Mouse (Mus musculus): ENCODE measurements at regions not wholly inside any gene's neighbourhood (a gene's known extent, or its start where the extent isn't known, plus 50 kb on each side); places are given as distances from the start of the nearest gene placed in this dataset.

DNA sequence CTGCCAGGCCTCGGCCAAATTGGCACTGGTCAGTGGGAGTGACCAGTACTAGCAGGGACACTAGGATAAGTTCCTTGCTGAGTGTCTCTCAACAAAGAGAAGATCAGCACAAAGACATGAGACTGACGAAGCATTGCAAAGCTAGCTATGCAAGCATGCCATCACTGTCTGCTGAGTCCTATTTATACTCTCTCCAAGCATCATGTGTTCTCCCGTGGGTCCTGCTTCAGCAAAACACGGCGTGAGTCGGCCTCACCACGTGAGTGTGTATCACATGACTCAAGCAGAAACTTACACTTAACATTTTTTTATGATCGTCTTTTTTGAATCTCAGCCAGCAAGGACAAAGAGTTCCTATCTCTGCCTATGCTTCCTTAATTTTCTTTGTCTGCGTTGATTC is 67.7 kb upstream of the Igfbp5 start:
- Histone ChIP-seq H3K27me3 (replicated peaks) (no peaks in the 10 kb centered on the region), H3K4me1 (replicated peaks) (peaks cover 47% of the 10 kb centered on the region), H3K4me2 (no peak overlapping the region), H3K9me3 (replicated peaks) (no peaks in the 10 kb centered on the region), H3K27ac (ENCODE audit: poor library complexity, severe bottlenecking) (no peak overlapping the region; the same call in 1 of the 2 replicates), H3K4me3 (no peak overlapping the region), H3K9ac (no peak overlapping the region), H3K36me3 (no peaks in the 10 kb centered on the region)
- whole genome bisulfite sequencing: 57% methylated on average over 9 of the region's 9 CpGs
- no peak for ATAC-seq (ENCODE audit: insufficient number of reproducible peaks, low FRiP score)

DNA sequence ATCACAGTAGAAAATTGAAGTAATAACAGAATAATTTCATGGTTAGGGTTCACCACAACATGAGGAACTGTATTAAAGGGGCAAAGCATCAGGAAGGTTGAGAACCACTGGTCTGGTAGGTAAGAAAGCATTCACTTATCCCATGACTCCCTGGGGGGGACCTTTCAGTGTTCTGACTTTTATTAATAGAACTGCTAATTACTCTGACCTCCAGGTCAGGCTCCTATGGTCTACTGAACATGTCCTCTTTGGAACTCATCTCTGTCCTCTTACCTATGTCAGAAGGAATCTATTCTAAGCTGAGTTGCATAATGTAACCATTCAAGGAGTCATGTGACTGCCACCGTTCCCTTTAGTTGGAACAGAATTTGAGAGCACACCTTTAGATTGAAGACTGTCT is 65.3 kb upstream of the Igfbp5 start:
- Histone ChIP-seq H3K9me3 (replicated peaks) (no peaks in the 10 kb centered on the region), H3K4me1 (replicated peaks) (peaks cover 27% of the 10 kb centered on the region), H3K27me3 (replicated peaks) (no peaks in the 10 kb centered on the region), H3K36me3 (no peaks in the 10 kb centered on the region), H3K9ac (no peak overlapping the region), H3K4me2 (no peak overlapping the region), H3K4me3 (no peak overlapping the region), H3K27ac (ENCODE audit: poor library complexity, severe bottlenecking) (no peak overlapping the region)
- 82% methylated on average over 1 of the region's 1 CpGs for WGBS
- ATAC-seq (ENCODE audit: insufficient number of reproducible peaks, low FRiP score): no peak

DNA sequence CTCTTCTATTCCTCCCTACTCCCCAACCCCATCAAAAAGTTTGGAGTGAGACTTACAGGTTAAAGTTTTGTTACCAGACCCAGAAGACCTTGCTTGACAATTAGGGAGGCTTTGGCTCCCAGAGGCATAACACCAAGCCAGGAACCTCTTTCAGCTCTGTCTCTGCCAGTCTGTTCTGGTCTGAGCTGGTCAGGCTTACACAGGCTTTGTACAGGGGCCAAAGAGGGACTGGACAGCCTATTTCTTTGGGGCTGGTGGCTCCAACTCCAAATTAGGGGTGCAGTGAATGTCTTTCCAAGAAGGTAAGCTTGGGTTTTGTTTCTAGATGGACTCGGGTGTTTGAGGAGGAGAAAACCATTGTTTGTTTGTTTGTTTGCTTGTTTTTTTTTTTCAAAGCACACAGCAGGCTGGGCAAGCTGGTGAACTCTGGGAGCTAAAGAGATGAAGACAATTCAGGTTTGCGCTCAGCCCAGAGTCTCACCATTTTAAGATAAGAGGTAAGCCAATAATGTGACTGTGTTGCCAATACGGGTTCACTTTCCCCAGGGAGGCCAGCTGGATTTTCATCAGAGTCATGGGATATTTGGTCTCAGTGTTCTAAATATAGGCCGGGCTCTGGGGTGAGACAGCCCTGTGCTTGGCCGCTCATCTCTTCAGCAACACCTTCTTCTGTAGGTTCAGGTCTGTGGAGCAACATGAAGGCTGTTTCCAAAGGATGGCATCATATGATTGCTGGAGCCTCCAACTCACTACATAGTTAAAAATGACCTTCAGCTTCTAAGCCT is 62.2 kb upstream of the Igfbp5 start:
- peak overlapping the region; percentile 5 for H3K27ac ChIP-seq (ENCODE audit: poor library complexity, severe bottlenecking)
- no peaks in the 10 kb centered on the region for H3K27me3 ChIP-seq (replicated peaks)
- no peak overlapping the region for H3K4me2 ChIP-seq
- no peak overlapping the region for H3K4me3 ChIP-seq
- H3K36me3 ChIP-seq: no peaks in the 10 kb centered on the region
- H3K4me1 ChIP-seq (replicated peaks): 0 out of 2 replicates have a peak, but pooled peaks cover 3% of the 10 kb centered on the region
- no peak overlapping the region for H3K9ac ChIP-seq
- no peaks in the 10 kb centered on the region for H3K9me3 ChIP-seq (replicated peaks)
- WGBS: 57% methylated on average over 5 of the region's 5 CpGs
- ATAC-seq (ENCODE audit: insufficient number of reproducible peaks, low FRiP score): no peak

DNA sequence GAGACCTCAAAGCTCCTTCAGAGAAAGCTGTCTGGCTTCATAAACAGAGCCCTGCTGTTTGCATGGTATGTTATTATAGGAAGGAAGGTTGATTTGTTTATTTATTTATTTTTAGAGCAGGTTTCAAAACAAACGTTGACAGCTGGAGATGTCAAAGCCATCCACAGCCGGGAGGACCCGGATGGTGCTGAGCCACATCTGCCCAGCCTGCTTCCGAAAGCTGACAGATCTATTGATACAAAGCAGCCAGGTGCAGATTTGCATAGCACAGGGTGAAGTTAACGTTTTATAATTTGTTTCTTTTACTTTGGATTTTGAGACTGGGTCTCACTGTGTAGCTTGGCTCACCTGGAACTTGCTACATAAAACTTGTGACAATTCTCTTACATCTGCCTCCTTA is 61.5 kb upstream of the Igfbp5 start:
- no peaks in the 10 kb centered on the region for H3K27me3 ChIP-seq (replicated peaks)
- H3K4me2 ChIP-seq: no peak overlapping the region
- no peaks in the 10 kb centered on the region for H3K9me3 ChIP-seq (replicated peaks)
- 0 out of 2 replicates have a peak, but pooled peaks cover 3% of the 10 kb centered on the region for H3K4me1 ChIP-seq (replicated peaks)
- ATAC-seq (ENCODE audit: insufficient number of reproducible peaks, low FRiP score): no peak
- no peaks in the 10 kb centered on the region for H3K36me3 ChIP-seq
- 31% methylated on average over 5 of the region's 5 CpGs for WGBS
- no peak overlapping the region for H3K9ac ChIP-seq
- H3K4me3 ChIP-seq: no peak overlapping the region
- H3K27ac ChIP-seq (ENCODE audit: poor library complexity, severe bottlenecking): 0 out of 2 replicates have a peak overlapping the region, but pooled peaks have one; percentile 5

GRCm38 (mm10) chr1:72935084-72935483 is 60.4 kb upstream of the Igfbp5 start:
- no peak overlapping the region for H3K4me2 ChIP-seq
- no peak overlapping the region for H3K9ac ChIP-seq
- 0 out of 2 replicates have a peak, but pooled peaks cover 3% of the 10 kb centered on the region for H3K4me1 ChIP-seq (replicated peaks)
- no peak overlapping the region for H3K4me3 ChIP-seq
- H3K36me3 ChIP-seq: no peaks in the 10 kb centered on the region
- no peaks in the 10 kb centered on the region for H3K9me3 ChIP-seq (replicated peaks)
- no peak overlapping the region for H3K27ac ChIP-seq (ENCODE audit: poor library complexity, severe bottlenecking)
- H3K27me3 ChIP-seq (replicated peaks): no peaks in the 10 kb centered on the region
- 45% methylated on average over 4 of the region's 4 CpGs for WGBS
- ATAC-seq (ENCODE audit: insufficient number of reproducible peaks, low FRiP score): no peak; the same call in 1 of the 2 replicates

DNA sequence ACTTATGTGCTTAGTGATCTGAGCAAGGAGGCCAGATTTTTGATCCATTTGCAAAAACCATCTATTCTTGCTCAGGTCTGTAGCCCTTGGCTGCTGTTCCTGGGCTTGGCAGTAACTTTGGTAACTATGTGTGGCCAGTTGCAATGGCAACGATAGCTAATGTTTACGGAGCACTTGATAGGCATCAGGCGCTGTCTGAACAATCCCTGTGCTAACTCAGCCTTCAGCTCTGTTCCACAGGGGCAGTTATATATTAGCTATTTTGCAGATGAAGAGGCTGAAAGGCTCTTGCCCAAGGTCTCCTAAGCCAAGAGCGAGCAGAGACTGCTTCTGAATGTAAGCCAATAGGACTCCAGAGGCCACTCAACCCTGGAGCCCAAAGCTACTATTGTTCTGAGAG is 55.1 kb upstream of the Igfbp5 start:
- Histone ChIP-seq H3K27ac (ENCODE audit: poor library complexity, severe bottlenecking) (no peak overlapping the region), H3K4me2 (no peak overlapping the region), H3K36me3 (no peaks in the 10 kb centered on the region), H3K4me3 (no peak overlapping the region), H3K9ac (no peak overlapping the region), H3K27me3 (replicated peaks) (no peaks in the 10 kb centered on the region), H3K9me3 (replicated peaks) (no peaks in the 10 kb centered on the region), H3K4me1 (replicated peaks) (0 out of 2 replicates have a peak, but pooled peaks cover 2% of the 10 kb centered on the region)
- WGBS: 75% methylated on average over 4 of the region's 4 CpGs
- no peak for ATAC-seq (ENCODE audit: insufficient number of reproducible peaks, low FRiP score)
